Mouse (Mus musculus) embryo, embryonic 9.5 days (tissue): ENCODE measurements around the gene Tnfsf9.

ENCODE experiments used
- DNase-seq: peaks from one replicate; pipeline ENCODE4 v3.0.0-alpha.2; 2017; ENCODE audit errors: extremely low spot score

Gene Tnfsf9

GRCm38 (mm10) chr17:57134693-57135092, 29.6 kb downstream of the Tnfsf9 start:
- DNase-seq, result no peak

- DNase-seq, result no peak
These were observed 30.5 kb downstream of the Tnfsf9 start for GRCm38 (mm10) chr17:57135635-57136034.

GRCm38 (mm10) chr17:57138676-57139075, 33.6 kb downstream of the Tnfsf9 start:
- DNase-seq, result no peak

DNA sequence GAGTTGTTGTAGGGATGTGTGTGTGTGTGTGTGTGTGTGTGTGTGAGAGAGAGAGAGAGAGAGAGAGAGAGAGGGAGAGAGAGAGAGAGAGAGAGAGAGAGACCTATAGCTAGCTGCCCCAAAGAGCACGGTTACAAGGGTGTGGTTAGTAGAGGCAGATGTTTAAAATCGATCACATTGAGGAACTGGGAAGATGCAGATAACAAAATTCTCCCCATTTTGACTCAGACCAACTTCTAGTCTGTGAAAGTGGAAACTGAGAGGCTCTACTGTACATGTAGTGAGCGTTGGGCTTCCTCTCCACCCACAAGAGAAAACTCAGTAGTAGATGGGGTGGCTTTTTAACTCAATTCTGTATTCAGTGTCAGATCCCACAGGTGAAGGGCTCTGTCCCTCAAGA, 34.6 kb downstream of the Tnfsf9 start:
- DNase-seq, result no peak

GRCm38 (mm10) chr17:57143704-57144103, 38.6 kb downstream of the Tnfsf9 start:
- DNase-seq, result no peak

- no peak for DNase-seq
These were observed 40.0 kb downstream of the Tnfsf9 start for GRCm38 (mm10) chr17:57145115-57145514.

GRCm38 (mm10) chr17:57148343-57148742, 43.2 kb downstream of the Tnfsf9 start:
- no peak for DNase-seq

DNA sequence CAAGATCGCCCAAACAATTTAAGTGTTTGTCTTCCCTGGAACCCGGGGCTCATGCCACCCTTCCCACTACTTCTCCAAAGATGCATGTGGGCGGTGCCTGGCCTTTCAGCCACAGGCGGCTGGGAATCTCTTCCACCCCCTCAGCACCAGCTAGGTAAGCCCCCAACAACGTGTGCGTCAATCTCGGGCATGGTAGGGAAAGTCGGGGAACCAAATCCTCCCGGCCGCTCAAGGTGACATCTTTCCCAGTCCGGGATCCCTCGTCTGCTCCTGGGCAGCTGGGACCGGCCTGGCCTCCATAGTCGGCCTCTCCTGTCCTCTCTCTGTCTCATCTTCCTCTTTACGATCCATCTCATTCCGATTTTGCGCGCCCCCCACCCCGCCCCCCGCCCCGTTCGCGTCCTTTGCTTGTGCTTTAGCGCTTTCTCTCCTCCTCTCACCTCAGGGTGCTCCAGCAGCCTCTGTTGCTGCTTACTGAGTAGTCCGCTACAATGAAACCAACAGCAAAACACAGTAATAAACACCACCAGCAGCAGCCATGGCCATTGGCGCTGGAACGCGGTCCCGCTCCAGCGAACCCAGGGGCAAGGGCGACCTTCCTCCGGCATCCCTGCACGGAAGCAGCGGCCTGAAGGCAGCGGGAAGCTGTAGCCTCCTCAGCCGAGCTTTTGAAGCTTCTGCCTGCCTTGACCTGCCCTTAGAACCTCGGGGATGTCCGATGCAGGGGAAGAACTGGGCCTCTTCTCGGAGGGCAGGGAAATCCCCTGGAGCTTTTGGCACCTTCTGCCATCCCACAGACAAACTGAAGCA, 44.1 kb downstream of the Tnfsf9 start, which contains the start of gene Cd70:
Gene Cd70, minus strand, starts transcription at position 784 of the 810 bp plus-strand sequence.
- DNase-seq, result peak; percentile 35

DNA sequence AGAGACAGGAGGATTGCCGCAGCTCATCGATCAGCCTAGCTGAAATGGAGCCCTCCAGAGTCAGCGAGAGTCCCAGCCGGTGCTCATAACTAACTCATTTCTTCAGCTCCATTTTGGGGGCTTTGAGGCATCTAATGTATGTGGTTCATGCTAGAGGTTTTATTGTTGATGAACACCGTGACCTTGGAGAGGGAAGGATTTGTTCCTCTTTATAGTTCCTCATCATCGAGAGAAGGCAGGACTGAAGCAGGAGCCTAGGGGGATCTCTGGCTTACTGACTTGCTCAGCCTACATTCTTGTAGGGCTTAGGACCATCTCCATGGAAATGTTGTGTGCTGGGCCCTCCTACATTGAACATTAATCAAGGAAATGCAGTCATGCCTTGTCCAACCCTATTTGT, 47.9 kb downstream of the Tnfsf9 start:
- no peak for DNase-seq

- DNase-seq, result no peak
These were observed 48.7 kb downstream of the Tnfsf9 start for GRCm38 (mm10) chr17:57153787-57154186.
